Mouse (Mus musculus): Measurements from ENCODE around the gene Arid1b.

Arid1b gene

GRCm38 (mm10) chr17:5110981-5111380, 116.8 kb downstream of the Arid1b start:
- DNase-seq (ENCODE audit: low read depth, low spot score), result peak; percentile 75

- no peak for DNase-seq (ENCODE audit: low read depth, low spot score)
Measured at GRCm38 (mm10) chr17:5112116-5112515, 118.0 kb downstream of the Arid1b start.

GRCm38 (mm10) chr17:5115952-5116351, 121.8 kb downstream of the Arid1b start:
- peak; percentile 93 for DNase-seq (ENCODE audit: low read depth, low spot score)

GRCm38 (mm10) chr17:5116990-5117389, 122.9 kb downstream of the Arid1b start:
- no peak for DNase-seq (ENCODE audit: low read depth, low spot score)

- no peak for DNase-seq (ENCODE audit: low read depth, low spot score)
Measured at GRCm38 (mm10) chr17:5118171-5118570, 124.0 kb downstream of the Arid1b start.

GRCm38 (mm10) chr17:5124643-5125042, 130.5 kb downstream of the Arid1b start:
- peak; percentile 64 for DNase-seq (ENCODE audit: low read depth, low spot score)

GRCm38 (mm10) chr17:5125084-5125855, 131.1 kb downstream of the Arid1b start:
- DNase-seq (ENCODE audit: low read depth, low spot score), result no peak

- no peak for DNase-seq (ENCODE audit: low read depth, low spot score)
Measured at GRCm38 (mm10) chr17:5125856-5126806, 132.0 kb downstream of the Arid1b start.

GRCm38 (mm10) chr17:5129606-5130005, 135.5 kb downstream of the Arid1b start:
- no peak for DNase-seq (ENCODE audit: low read depth, low spot score)

- DNase-seq (ENCODE audit: low read depth, low spot score), result no peak
Measured at GRCm38 (mm10) chr17:5130116-5130515, 136.0 kb downstream of the Arid1b start.

GRCm38 (mm10) chr17:5131706-5132105, 137.6 kb downstream of the Arid1b start:
- DNase-seq (ENCODE audit: low read depth, low spot score), result no peak

GRCm38 (mm10) chr17:5132296-5132986, 138.3 kb downstream of the Arid1b start:
- DNase-seq (ENCODE audit: low read depth, low spot score), result peak; percentile 73

- no peak for DNase-seq (ENCODE audit: low read depth, low spot score)
Measured at GRCm38 (mm10) chr17:5132987-5133355, 138.8 kb downstream of the Arid1b start.

- no peak for DNase-seq (ENCODE audit: low read depth, low spot score)
Measured at GRCm38 (mm10) chr17:5133831-5134230, 139.7 kb downstream of the Arid1b start.

GRCm38 (mm10) chr17:5134271-5134670, 140.1 kb downstream of the Arid1b start:
- no peak for DNase-seq (ENCODE audit: low read depth, low spot score)

GRCm38 (mm10) chr17:5137936-5138335, 143.8 kb downstream of the Arid1b start:
- DNase-seq (ENCODE audit: low read depth, low spot score), result no peak

GRCm38 (mm10) chr17:5138641-5139205, 144.6 kb downstream of the Arid1b start:
- peak; percentile 97 for DNase-seq (ENCODE audit: low read depth, low spot score)

- DNase-seq (ENCODE audit: low read depth, low spot score), result no peak
Measured at GRCm38 (mm10) chr17:5139553-5139952, 145.4 kb downstream of the Arid1b start.

- DNase-seq (ENCODE audit: low read depth, low spot score), result no peak
Measured at GRCm38 (mm10) chr17:5143735-5144439, 149.8 kb downstream of the Arid1b start.

- DNase-seq (ENCODE audit: low read depth, low spot score), result peak; percentile 80
Measured at GRCm38 (mm10) chr17:5150660-5151063, 156.5 kb downstream of the Arid1b start.

- no peak for DNase-seq (ENCODE audit: low read depth, low spot score)
Measured at GRCm38 (mm10) chr17:5151852-5152251, 157.7 kb downstream of the Arid1b start.
